Mouse (Mus musculus) forebrain, embryonic 16.5 days (tissue): Measurements from ENCODE around the gene Tmcc3. TPM values are rescaled to one million over a fixed set of nuclear protein-coding genes. Genes with fewer than 3 reads are reported as not detected.
A peak's percentile ranks its signal among the peaks of the same experiment; 100 is the strongest.

Source experiments
- ATAC-seq: fragments of 200-750 bp; cut with Nextera tagmentation; 2 replicates; pipeline ENCODE4 v1.8.0; 2017; ENCODE audit warnings: mild to moderate bottlenecking, moderate library complexity
- H3K27ac ChIP-seq: fragments of 300-500 bp; sonication (generic); 2 replicates; pipeline ENCODE4 v1.5.1; 2014; ENCODE audit warnings: low read length, control low read depth
- H3K27me3 ChIP-seq: fragments of 300-500 bp; sonication (generic); replicated peaks from 2 replicates; pipeline ENCODE4 v1.6.1; 2014; ENCODE audit warnings: low read length; ENCODE audit not compliant: control insufficient read depth, insufficient read depth
- H3K36me3 ChIP-seq: fragments of 300-500 bp; sonication (generic); 2 replicates; pipeline ENCODE4 v1.6.1; 2014; ENCODE audit not compliant: control insufficient read depth, insufficient read depth
- H3K4me1 ChIP-seq: fragments of 300-500 bp; sonication (generic); replicated peaks from 2 replicates; pipeline ENCODE4 v1.6.1; 2014; ENCODE audit warnings: low read length; ENCODE audit not compliant: control insufficient read depth, insufficient read depth
- H3K4me2 ChIP-seq: fragments of 300-500 bp; sonication (generic); 2 replicates; pipeline ENCODE4 v1.6.1; 2014; ENCODE audit warnings: mild to moderate bottlenecking, low read length, control low read depth
- H3K4me3 ChIP-seq: fragments of 300-500 bp; sonication (generic); replicated peaks from 2 replicates; pipeline ENCODE4 v1.5.1; 2014; ENCODE audit warnings: mild to moderate bottlenecking, low read length, control low read depth
- H3K9ac ChIP-seq: fragments of 300-500 bp; sonication (generic); replicated peaks from 2 replicates; pipeline ENCODE4 v1.6.1; 2014; ENCODE audit warnings: low read depth, low read length, control low read depth
- H3K9me3 ChIP-seq: fragments of 300-500 bp; sonication (generic); 2 replicates; pipeline ENCODE4 v1.6.1; 2016; ENCODE audit warnings: low read length; ENCODE audit not compliant: control insufficient read depth
- WGBS: fragments of 180-500 bp; shearing (Covaris S2); extraction: QIAGEN DNeasy Blood & Tissue Kit; methylation state at CpG from one replicate; pipeline ENCODE4 v1.1.7; 2014; 5-methylcytosine and 5-hydroxymethylcytosine counted together
- polyA plus RNA-seq: library from polyadenylated mRNA; unstranded; fragments of >200 nt; fragmentation: Nextera tagmentation; extraction: Ambion mirVana; gene quantifications from 2 replicates; pipeline ENCODE4 v1.2.1, GENCODE M21; 2015

The Tmcc3 gene
- polyA plus RNA-seq, 1 experiment from 2014 or later, result 6.8 TPM

DNA sequence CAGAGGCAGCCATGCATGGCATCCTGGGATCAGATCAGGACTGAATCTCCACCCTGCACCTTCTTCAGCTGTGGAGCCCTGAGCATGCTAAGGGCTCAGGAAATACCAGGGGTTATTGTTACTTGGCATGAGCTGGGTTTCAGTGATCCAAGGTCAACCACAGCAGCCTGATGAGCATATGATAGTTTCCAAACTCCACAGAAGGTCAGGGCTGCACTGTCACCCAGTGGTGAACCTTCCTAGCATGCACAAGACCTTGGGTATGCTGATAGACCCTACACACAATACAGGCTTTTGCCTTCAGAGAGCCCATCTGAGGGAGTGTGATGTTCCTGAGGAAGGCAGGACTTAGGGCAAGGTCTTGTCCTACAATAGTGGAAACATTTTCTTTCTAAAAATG, 82.5 kb downstream of the Tmcc3 start:
- Histone ChIP-seq H3K36me3 (no peaks in the 10 kb centered on the region), H3K4me2 (no peak overlapping the region), H3K27ac (no peak overlapping the region), H3K4me3 (no peak overlapping the region), H3K4me1 (0 out of 2 replicates have a peak, but pooled peaks cover 3% of the 10 kb centered on the region), H3K9me3 (no peaks in the 10 kb centered on the region), H3K9ac (no peak overlapping the region), H3K27me3 (no peaks in the 10 kb centered on the region)
- ATAC-seq, result no peak

GRCm38 (mm10) chr10:94397833-94398596, 86.3 kb downstream of the Tmcc3 start:
- H3K36me3 ChIP-seq, result no peaks in the 10 kb centered on the region
- no peak overlapping the region for H3K4me3 ChIP-seq
- H3K4me2 ChIP-seq, result no peak overlapping the region
- WGBS, result 62% methylated on average over 11 of the region's 11 CpGs
- no peaks in the 10 kb centered on the region for H3K27me3 ChIP-seq
- 0 out of 2 replicates have a peak, but pooled peaks cover 3% of the 10 kb centered on the region for H3K4me1 ChIP-seq
- no peak; the same call in 1 of the 2 replicates for ATAC-seq
- no peak overlapping the region for H3K9ac ChIP-seq
- H3K9me3 ChIP-seq, result no peaks in the 10 kb centered on the region
- no peak overlapping the region for H3K27ac ChIP-seq

- H3K27me3 ChIP-seq, result no peaks in the 10 kb centered on the region
- H3K4me1 ChIP-seq, result 0 out of 2 replicates have a peak, but pooled peaks cover 3% of the 10 kb centered on the region
- H3K36me3 ChIP-seq, result no peaks in the 10 kb centered on the region
- WGBS, result 91% methylated on average over 8 of the region's 8 CpGs
- no peaks in the 10 kb centered on the region for H3K9me3 ChIP-seq
- no peak overlapping the region for H3K4me2 ChIP-seq
- H3K27ac ChIP-seq, result no peak overlapping the region
- H3K4me3 ChIP-seq, result no peak overlapping the region
- no peak overlapping the region for H3K9ac ChIP-seq
- ATAC-seq, result no peak
Measured at GRCm38 (mm10) chr10:94400895-94401294, 89.1 kb downstream of the Tmcc3 start.

DNA sequence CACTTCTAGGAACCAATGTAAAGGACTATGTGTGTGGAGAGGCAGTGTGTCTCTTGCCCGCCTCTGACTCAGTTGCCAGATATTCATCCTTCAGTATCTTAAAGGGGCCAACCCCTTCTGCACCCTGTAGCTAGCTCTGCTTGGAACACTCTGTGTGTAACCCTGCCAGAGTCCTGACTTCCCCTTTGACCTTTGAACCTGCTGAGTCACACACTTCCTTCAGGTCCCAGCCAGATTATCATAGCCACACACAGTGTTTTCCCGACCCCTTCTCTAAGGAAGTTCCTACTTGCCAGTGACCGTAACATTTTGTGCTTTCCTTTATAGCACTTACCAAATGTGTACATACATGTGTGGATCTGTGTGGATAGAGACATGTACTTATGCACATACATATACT, 93.7 kb downstream of the Tmcc3 start:
- Histone ChIP-seq H3K4me3 (no peak overlapping the region), H3K4me2 (no peak overlapping the region), H3K9me3 (no peaks in the 10 kb centered on the region), H3K4me1 (peaks cover 4% of the 10 kb centered on the region; the same call in 1 of the 2 replicates), H3K27me3 (no peaks in the 10 kb centered on the region), H3K27ac (no peak overlapping the region), H3K9ac (no peak overlapping the region), H3K36me3 (no peaks in the 10 kb centered on the region)
- no peak for ATAC-seq
- WGBS, result 77% methylated on average over 3 of the region's 3 CpGs

GRCm38 (mm10) chr10:94406821-94407220, 95.1 kb downstream of the Tmcc3 start:
- no peak overlapping the region for H3K27ac ChIP-seq

GRCm38 (mm10) chr10:94408356-94409146, 96.8 kb downstream of the Tmcc3 start:
- ATAC-seq, result peak; percentile 86
- Histone ChIP-seq H3K4me1 (peaks cover 6% of the 10 kb centered on the region), H3K27ac (no peak overlapping the region), H3K4me3 (peak overlapping the region; percentile 33), H3K36me3 (no peaks in the 10 kb centered on the region), H3K9ac (peak overlapping the region; percentile 53), H3K9me3 (no peaks in the 10 kb centered on the region), H3K27me3 (no peaks in the 10 kb centered on the region), H3K4me2 (peak overlapping the region; percentile 59)
- 26% methylated on average over 22 of the region's 22 CpGs for WGBS

More at GRCm38 (mm10) chr10:94406821-94407220, 95.1 kb downstream of the Tmcc3 start:
- H3K27me3 ChIP-seq, result no peaks in the 10 kb centered on the region
- peaks cover 4% of the 10 kb centered on the region; the same call in 1 of the 2 replicates for H3K4me1 ChIP-seq
- H3K9ac ChIP-seq, result no peak overlapping the region
- no peak overlapping the region for H3K4me3 ChIP-seq
- ATAC-seq, result no peak
- no peaks in the 10 kb centered on the region for H3K36me3 ChIP-seq
- no peaks in the 10 kb centered on the region for H3K9me3 ChIP-seq
- H3K4me2 ChIP-seq, result no peak overlapping the region
- WGBS, result 92% methylated on average over 7 of the region's 7 CpGs

DNA sequence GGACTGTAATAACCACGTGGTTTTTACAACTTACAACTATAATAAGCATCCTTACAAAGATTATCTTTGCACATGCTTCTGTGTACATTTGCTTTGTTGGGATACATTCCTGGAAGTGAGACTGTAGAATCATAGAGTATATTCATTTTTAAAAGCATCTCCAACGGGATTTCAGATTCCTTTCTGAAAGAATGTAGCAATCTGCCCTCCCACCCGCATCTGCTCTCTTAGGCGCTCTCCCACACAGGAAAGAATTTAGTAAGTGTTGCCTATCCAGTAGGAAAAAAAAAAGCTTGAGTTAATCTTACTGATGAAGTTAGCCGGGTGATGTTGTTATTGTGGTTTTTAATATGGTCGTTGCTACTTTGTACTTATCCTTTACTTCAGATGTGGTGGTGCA, 97.9 kb downstream of the Tmcc3 start:
- Histone ChIP-seq H3K27ac (no peak overlapping the region), H3K27me3 (no peaks in the 10 kb centered on the region), H3K4me1 (peaks cover 15% of the 10 kb centered on the region), H3K36me3 (no peaks in the 10 kb centered on the region), H3K4me2 (no peak overlapping the region), H3K9ac (no peak overlapping the region), H3K4me3 (no peak overlapping the region), H3K9me3 (no peaks in the 10 kb centered on the region)
- 76% methylated on average over 6 of the region's 6 CpGs for WGBS
- no peak for ATAC-seq

GRCm38 (mm10) chr10:94411594-94411993, 99.8 kb downstream of the Tmcc3 start:
- Histone ChIP-seq H3K9me3 (no peaks in the 10 kb centered on the region), H3K4me3 (no peak overlapping the region), H3K27ac (no peak overlapping the region), H3K36me3 (no peaks in the 10 kb centered on the region), H3K27me3 (no peaks in the 10 kb centered on the region), H3K9ac (no peak overlapping the region), H3K4me1 (peaks cover 24% of the 10 kb centered on the region), H3K4me2 (no peak overlapping the region)
- WGBS, result 87% methylated on average over 9 of the region's 9 CpGs
- ATAC-seq, result no peak

GRCm38 (mm10) chr10:94413770-94414651, 102.3 kb downstream of the Tmcc3 start:
- no peaks in the 10 kb centered on the region for H3K36me3 ChIP-seq
- H3K4me2 ChIP-seq, result no peak overlapping the region
- H3K27me3 ChIP-seq, result no peaks in the 10 kb centered on the region
- H3K4me1 ChIP-seq, result peaks cover 22% of the 10 kb centered on the region
- H3K9ac ChIP-seq, result no peak overlapping the region
- ATAC-seq, result peak; percentile 77
- no peaks in the 10 kb centered on the region for H3K9me3 ChIP-seq
- WGBS, result 23% methylated on average over 8 of the region's 8 CpGs
- H3K4me3 ChIP-seq, result no peak overlapping the region
- H3K27ac ChIP-seq, result no peak overlapping the region
